21 mouse cellular contexts compared by ENCODE assay signal in genomic region chr8:81774454-81774853, GRCm38 (mm10).
DNase-seq lines count a peak whose midpoint lies in the region; ATAC-seq and TF ChIP-seq lines count a peak whose summit lies in the region.
"Had no signal": no experiment of that assay in that cellular context is flagged by ENCODE, and none has a peak within 500 bp of the region (broad histone marks: within the 10 kb centered on the region; RNA-seq: fewer than 3 reads in every experiment).

No protein-coding gene starts in this region.

- no peak overlapping the region for H3K4me3 ChIP-seq in MEL (ENCODE audit: control insufficient read depth in 1 of 2, insufficient read depth in 1 of 2, low read depth in 2 of 2, low read length in 2 of 2)
- H3K4me3 ChIP-seq in liver, postnatal 0 days (ENCODE audit: low read depth, low read length) = no peak overlapping the region
- no peak overlapping the region for H3K4me3 ChIP-seq in midbrain, embryonic 13.5 days (replicated peaks)
- H3K4me3 ChIP-seq: forebrain, embryonic 10.5 days; heart, embryonic 12.5 days; limb, embryonic 12.5 days; midbrain, embryonic 15.5 days; myocyte; neural tube, embryonic 15.5 days had no signal

- DNase-seq in 416B (ENCODE audit: low read depth) = peak; percentile 75
- peak; percentile 94 for DNase-seq in MEL (ENCODE audit: low read depth, low spot score)
- no peak for DNase-seq in liver, postnatal 0 days
- no peak for DNase-seq in layer of hippocampus, postnatal 10 days (ENCODE audit: low spot score in 2 of 2)
- DNase-seq in right cerebral cortex, postnatal 36 days (ENCODE audit: low spot score in 2 of 2) = no peak
- no peak for DNase-seq in left cerebral cortex, postnatal 25 days (ENCODE audit: low spot score in 2 of 2)
- DNase-seq: adrenal gland, postnatal 36 days; cerebellum, adult 9-10 months; heart, postnatal 14 days; kidney, adult 9 months; right cerebral cortex, postnatal 14 days had no signal

- peak; percentile 99 for TF ChIP-seq EP300 in MEL (IDR thresholded peaks at IDR 0.05; ENCODE audit: low read depth in 1 of 2, low read length in 2 of 2)
- TF ChIP-seq EP300 in liver, postnatal 0 days (IDR thresholded peaks at IDR 0.05; ENCODE audit: low read depth) = peak; percentile 86

- WGBS in liver, postnatal 0 days (ENCODE audit: insufficient replicate concordance) = 24% methylated on average over 1 of the region's 1 CpGs
- WGBS in midbrain, embryonic 13.5 days = 67% methylated on average over 1 of the region's 1 CpGs

- peaks cover 19% of the 10 kb centered on the region for H3K79me2 ChIP-seq in MEL (ENCODE audit: control insufficient read depth, insufficient read depth, low read length, poor library complexity)

- no peak for TF ChIP-seq POLR2A in MEL (IDR thresholded peaks at IDR 0.05; ENCODE audit: control insufficient read depth in 1 of 2, insufficient read depth in 1 of 2, low read depth in 1 of 2, low read length in 2 of 2, poor library complexity in 1 of 2)

- no peak overlapping the region for H3K4me2 ChIP-seq in liver, postnatal 0 days (ENCODE audit: low read depth, low read length)
- H3K4me2 ChIP-seq in midbrain, embryonic 13.5 days (replicated peaks) = no peak overlapping the region
- H3K4me2 ChIP-seq: heart, embryonic 12.5 days; hindbrain, embryonic 14.5 days; limb, embryonic 12.5 days; midbrain, embryonic 15.5 days; neural tube, embryonic 15.5 days had no signal

- intact Hi-C loops in left cerebral cortex, postnatal 25 days (cut with DNase I) = no loop called here

- no peak; the same call in 1 of the 2 replicates for TF ChIP-seq RAD21 in MEL (IDR thresholded peaks at IDR 0.05; ENCODE audit: low read depth, low read length)

- no peaks in the 10 kb centered on the region for H3K9me3 ChIP-seq in MEL (replicated peaks; ENCODE audit: insufficient read depth, low read length)
- no peaks in the 10 kb centered on the region for H3K9me3 ChIP-seq in liver, postnatal 0 days (ENCODE audit: low read length)
- no peaks in the 10 kb centered on the region for H3K9me3 ChIP-seq in midbrain, embryonic 13.5 days
- H3K9me3 ChIP-seq: forebrain, embryonic 10.5 days; heart, embryonic 12.5 days; limb, embryonic 12.5 days; midbrain, embryonic 15.5 days; neural tube, embryonic 15.5 days had no signal

- no peaks in the 10 kb centered on the region for H3K27me3 ChIP-seq in MEL (ENCODE audit: control insufficient read depth in 1 of 2, insufficient read depth in 2 of 2, low read length in 2 of 2)
- H3K27me3 ChIP-seq in liver, postnatal 0 days (ENCODE audit: insufficient read depth, low read length) = no peaks in the 10 kb centered on the region
- no peaks in the 10 kb centered on the region for H3K27me3 ChIP-seq in midbrain, embryonic 13.5 days
- H3K27me3 ChIP-seq: heart, embryonic 12.5 days; limb, embryonic 12.5 days; midbrain, embryonic 15.5 days; neural tube, embryonic 15.5 days had no signal

- H3K27ac ChIP-seq in MEL (ENCODE audit: control insufficient read depth, low read depth, low read length) = peak overlapping the region; percentile 98
- H3K27ac ChIP-seq in liver, postnatal 0 days (ENCODE audit: low read depth) = peak overlapping the region; percentile 44
- H3K27ac ChIP-seq in midbrain, embryonic 13.5 days = no peak overlapping the region
- H3K27ac ChIP-seq: forebrain, embryonic 10.5 days; hindbrain, embryonic 14.5 days; limb, embryonic 12.5 days; macrophage; midbrain, embryonic 15.5 days; neural tube, embryonic 15.5 days had no signal

- ATAC-seq in granulocyte monocyte progenitor cell, adult 5-6 weeks (replicated peaks; ENCODE audit: poor library complexity, severe bottlenecking) = peak; percentile 81
- peak; percentile 76 for ATAC-seq in liver, postnatal 0 days
- no peak for ATAC-seq in midbrain, embryonic 13.5 days
- ATAC-seq: midbrain, embryonic 15.5 days had no signal

- no peak for TF ChIP-seq CTCF in MEL (IDR thresholded peaks at IDR 0.05 in 2 of 3, conservative IDR thresholded peaks at IDR 0.05 in 1 of 3; ENCODE audit: control insufficient read depth in 1 of 3, insufficient read depth in 1 of 3, low read depth in 2 of 3, low read length in 3 of 3, poor library complexity in 1 of 3, severe bottlenecking in 1 of 3)
- TF ChIP-seq CTCF in liver, postnatal 0 days (IDR thresholded peaks at IDR 0.05; ENCODE audit: low read depth) = no peak

- H3K36me3 ChIP-seq in MEL (ENCODE audit: control insufficient read depth in 1 of 2, insufficient read depth in 2 of 2, low read length in 2 of 2) = peaks cover 0 to 79% of the 10 kb centered on the region in 2 experiments; a peak in 2 of 4 replicates
- H3K36me3 ChIP-seq in liver, postnatal 0 days (replicated peaks; ENCODE audit: insufficient read depth, low read length) = no peaks in the 10 kb centered on the region
- no peaks in the 10 kb centered on the region for H3K36me3 ChIP-seq in midbrain, embryonic 13.5 days
- H3K36me3 ChIP-seq: forebrain, embryonic 10.5 days; heart, embryonic 12.5 days; limb, embryonic 12.5 days; midbrain, embryonic 15.5 days; neural tube, embryonic 15.5 days had no signal

- peak overlapping the region; percentile 64 for H3K9ac ChIP-seq in MEL (ENCODE audit: control insufficient read depth, low read depth, low read length, poor library complexity, severe bottlenecking)
- no peak overlapping the region for H3K9ac ChIP-seq in liver, postnatal 0 days (replicated peaks)
- H3K9ac ChIP-seq in midbrain, embryonic 13.5 days (replicated peaks) = no peak overlapping the region
- H3K9ac ChIP-seq: heart, embryonic 12.5 days; hindbrain, embryonic 14.5 days; limb, embryonic 12.5 days; midbrain, embryonic 15.5 days; neural tube, embryonic 15.5 days had no signal

- H3K4me1 ChIP-seq in MEL (ENCODE audit: control insufficient read depth in 1 of 2, insufficient read depth in 2 of 2, low read length in 2 of 2) = peaks cover 50 to 61% of the 10 kb centered on the region in 2 experiments
- peaks cover 7% of the 10 kb centered on the region for H3K4me1 ChIP-seq in liver, postnatal 0 days (ENCODE audit: insufficient read depth)
- H3K4me1 ChIP-seq in midbrain, embryonic 13.5 days (replicated peaks) = no peaks in the 10 kb centered on the region
- H3K4me1 ChIP-seq: midbrain, embryonic 15.5 days; neural tube, embryonic 15.5 days had no signal

TF ChIP-seq in MEL, 35 proteins besides CTCF, POLR2A, EP300 and RAD21:
- TF ChIP-seq ZKSCAN1 (IDR thresholded peaks at IDR 0.05; ENCODE audit: low read depth, low read length) (no peak), ZNF384 (IDR thresholded peaks at IDR 0.05; ENCODE audit: low read depth, low read length) (0 out of 2 replicates have a peak, but pooled peaks have one; percentile 38), RCOR1 (IDR thresholded peaks at IDR 0.05; ENCODE audit: low read depth, low read length) (peak; percentile 66), MYB (IDR thresholded peaks at IDR 0.05; ENCODE audit: low read depth, low read length) (peak; percentile 96), GABPA (IDR thresholded peaks at IDR 0.05; ENCODE audit: low read depth, low read length) (no peak), BHLHE40 (IDR thresholded peaks at IDR 0.05; ENCODE audit: borderline replicate concordance, low read depth, low read length) (peak; percentile 51; the same call in 1 of the 2 replicates), GATA1 (IDR thresholded peaks at IDR 0.05; ENCODE audit: low read depth, low read length) (peak; percentile 99), TCF12 (IDR thresholded peaks at IDR 0.05; ENCODE audit: low read depth, low read length) (peak; percentile 100), ETS1 (IDR thresholded peaks at IDR 0.05; ENCODE audit: low read depth, low read length) (peak; percentile 97), KAT2A (conservative IDR thresholded peaks at IDR 0.05; ENCODE audit: low read depth, low read length) (no peak), SIN3A (IDR thresholded peaks at IDR 0.05; ENCODE audit: low read length) (peak; percentile 90), MYC (IDR thresholded peaks at IDR 0.05; ENCODE audit: low read depth, low read length) (peak; percentile 92), POLR2AphosphoS2 (IDR thresholded peaks at IDR 0.05; ENCODE audit: low read length) (no peak), JUND (IDR thresholded peaks at IDR 0.05; ENCODE audit: low read depth, low read length) (peak; percentile 51; the same call in 1 of the 2 replicates), TBP (IDR thresholded peaks at IDR 0.05; ENCODE audit: low read depth, low read length) (0 out of 2 replicates have a peak, but pooled peaks have one; percentile 59), SMC3 (IDR thresholded peaks at IDR 0.05; ENCODE audit: low read depth, low read length) (no peak), TAL1 (IDR thresholded peaks at IDR 0.05; ENCODE audit: low read length) (peak; percentile 100)

Comparison
In these comparisons a context has a peak if more than half of its experiments do, and no peak if none do; other contexts are left out.
1. DNase-seq: peak in 416B (single experiment) and MEL (single experiment); none in liver, postnatal 0 days (single experiment), layer of hippocampus, postnatal 10 days (0 of 2), right cerebral cortex, postnatal 36 days (0 of 2) and left cerebral cortex, postnatal 25 days (0 of 2).